Mouse (Mus musculus) adrenal gland, postnatal 10 days (tissue): ENCODE measurements around the gene Rala. TPM values are rescaled to one million over a fixed set of nuclear protein-coding genes. Genes with fewer than 3 reads are reported as not detected.

ENCODE experiments used
- DNase-seq: peaks from one replicate; pipeline ENCODE4 v3.0.0; 2021; ENCODE audit warnings: mixed read lengths
- total RNA-seq, 2 experiments: library from RNA; stranded (reverse); gene quantifications; 2 replicates each; pipeline ENCODE4 v1.2.3; 2021

The Rala gene
- total RNA-seq, 2 experiments from 2014 or later, result 60.0 to 65.6 TPM

- DNase-seq, result no peak
Measured at GRCm38 (mm10) chr13:17884211-17884610, 59.8 kb downstream of the Rala start.

GRCm38 (mm10) chr13:17879061-17879460 is 65.0 kb downstream of the Rala start:
- no peak for DNase-seq

- DNase-seq, result no peak
Measured at GRCm38 (mm10) chr13:17866741-17867140, 77.3 kb downstream of the Rala start.

GRCm38 (mm10) chr13:17860536-17860935 is 83.5 kb downstream of the Rala start:
- no peak for DNase-seq

GRCm38 (mm10) chr13:17859365-17860033 is 84.5 kb downstream of the Rala start:
- DNase-seq, result no peak

DNA sequence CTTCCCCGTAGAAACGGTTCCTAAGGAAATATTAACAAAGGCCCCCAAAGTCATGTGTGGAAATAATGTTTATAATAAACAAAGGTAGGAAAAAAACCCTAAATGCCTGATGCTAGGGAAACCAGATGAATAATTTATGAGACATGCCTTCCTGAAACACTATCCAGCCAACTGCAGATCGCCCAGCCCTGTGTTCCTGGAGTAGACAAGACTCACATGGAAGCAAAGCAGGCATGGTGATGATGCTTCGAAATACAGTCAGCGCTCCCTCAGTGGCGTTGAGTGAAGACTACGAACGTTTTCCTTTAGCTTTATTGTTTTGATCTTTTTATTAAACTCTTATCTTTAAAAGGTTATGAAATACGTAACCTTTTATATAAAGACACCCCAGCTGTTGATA is 87.0 kb downstream of the Rala start:
- DNase-seq, result no peak

DNA sequence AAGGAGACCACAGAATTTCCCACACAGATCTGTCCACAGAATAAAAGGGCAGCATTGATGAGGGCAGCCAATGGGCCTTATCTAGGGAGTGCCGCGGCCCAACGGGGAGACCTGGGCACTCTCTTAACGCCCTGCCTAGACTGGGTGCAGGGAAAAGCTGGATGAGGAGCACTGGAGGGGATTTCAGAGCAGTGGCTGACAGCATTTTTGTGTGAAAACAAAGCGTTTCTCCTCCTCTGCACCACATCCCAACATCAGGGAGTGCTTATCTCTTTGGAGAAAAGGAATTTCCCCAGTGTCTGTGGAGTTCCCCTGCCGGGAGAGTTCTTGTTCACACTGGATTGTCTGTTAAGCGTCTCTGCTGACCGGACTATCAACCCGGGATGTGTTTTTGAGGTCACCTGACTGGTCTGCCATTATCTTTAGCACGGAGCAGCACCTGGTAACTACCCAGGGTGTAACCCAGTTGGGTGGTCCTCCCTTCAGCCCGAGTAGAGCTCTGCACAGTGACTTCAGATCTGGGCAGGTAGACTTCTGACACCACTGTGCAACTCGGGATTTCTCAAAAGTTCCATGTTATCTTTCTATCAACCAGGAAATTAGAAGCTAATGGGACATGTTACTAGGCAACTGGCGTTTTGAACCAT is 88.4 kb downstream of the Rala start:
- DNase-seq, result no peak

DNA sequence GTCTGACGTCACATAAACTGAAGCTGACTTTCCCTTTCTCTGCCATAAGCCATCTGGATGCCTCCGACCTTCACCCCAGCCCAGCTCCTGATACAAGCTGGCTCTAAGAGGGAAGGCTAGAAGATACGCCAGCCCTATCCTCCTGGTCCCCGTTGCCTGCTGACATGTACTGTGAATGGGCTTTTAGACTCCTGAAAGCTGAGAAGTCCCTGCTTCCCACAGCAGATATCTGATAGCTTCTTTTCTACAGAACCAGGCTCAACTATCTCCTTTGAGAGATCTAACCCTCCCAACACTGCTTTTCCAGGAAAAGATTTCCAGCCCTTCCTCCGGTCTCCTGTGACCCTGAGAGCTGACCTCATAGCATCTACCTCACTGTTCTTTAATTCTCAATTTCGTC is 89.3 kb downstream of the Rala start:
- no peak for DNase-seq

DNA sequence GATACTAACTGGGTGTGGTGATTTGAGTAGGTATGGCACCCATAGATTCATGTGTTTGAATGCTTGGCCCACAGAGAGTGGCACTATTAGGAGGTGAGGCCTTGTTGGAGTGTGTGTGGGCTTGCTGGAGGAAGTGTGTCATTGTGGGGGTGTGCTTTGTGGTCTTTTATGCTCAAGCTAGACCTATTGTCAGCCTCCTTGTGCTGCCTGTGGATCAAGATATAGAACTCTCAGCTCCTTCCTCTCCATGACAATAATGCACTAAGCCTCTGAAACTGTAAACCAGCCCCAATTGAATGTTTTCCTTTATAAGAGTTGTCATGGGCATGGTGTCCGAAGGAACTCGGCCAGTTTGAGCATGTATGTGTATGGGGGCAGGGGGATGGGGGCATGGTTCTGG is 100.7 kb downstream of the Rala start:
- DNase-seq, result no peak

DNA sequence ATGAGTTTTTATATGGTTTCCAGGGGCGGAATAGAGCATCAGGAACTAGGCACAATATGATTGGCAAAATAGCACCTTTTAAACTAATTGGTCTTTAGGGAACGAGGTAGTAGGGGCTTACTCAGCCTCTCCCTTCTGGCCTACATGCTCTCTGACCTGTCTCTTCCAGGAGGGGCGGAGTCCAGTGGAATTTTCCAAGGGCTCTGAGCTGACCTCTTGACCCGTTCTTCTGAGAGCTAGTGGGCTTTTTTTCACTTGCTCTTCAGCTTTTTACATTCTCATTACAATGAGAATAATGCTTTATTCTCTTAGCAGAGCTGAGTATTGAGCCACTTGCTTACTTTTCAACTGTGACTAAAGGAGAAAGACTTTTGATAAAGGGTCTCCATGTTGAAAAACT is 101.3 kb downstream of the Rala start:
- no peak for DNase-seq

GRCm38 (mm10) chr13:17839137-17839536 is 104.9 kb downstream of the Rala start:
- DNase-seq, result no peak

GRCm38 (mm10) chr13:17838484-17838851 is 105.6 kb downstream of the Rala start:
- peak; percentile 75 for DNase-seq

- DNase-seq, result peak; percentile 59
Measured at GRCm38 (mm10) chr13:17837610-17838483, 106.2 kb downstream of the Rala start.

DNA sequence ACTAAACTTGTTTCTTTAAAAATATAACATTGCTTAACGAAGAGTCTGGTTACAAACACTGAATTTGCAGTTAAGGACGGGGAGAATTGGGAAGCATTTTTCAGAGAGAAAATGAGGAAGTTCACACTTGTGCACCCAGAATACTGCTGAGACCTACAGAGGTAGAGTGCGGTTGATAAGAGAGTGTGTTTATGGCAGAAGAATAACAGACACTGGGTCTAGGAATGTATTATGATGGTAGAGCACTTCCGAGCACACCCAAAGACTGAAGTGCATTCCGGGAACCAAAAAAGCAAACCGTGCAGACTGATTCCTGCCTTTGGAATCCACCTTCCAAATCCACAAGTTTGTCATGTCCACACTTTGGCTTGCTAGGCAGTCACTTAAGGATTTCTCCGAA is 107.2 kb downstream of the Rala start:
- DNase-seq, result no peak

GRCm38 (mm10) chr13:17832940-17833339 is 111.1 kb downstream of the Rala start:
- DNase-seq, result no peak

Other genes with a start within 250 kb of the Rala start
- gene Mplkip, start 249.0 kb downstream of the Rala start, total RNA-seq, result 10 to 100 TPM; 23.2 to 24.3 TPM
- gene Sugct, start 248.7 kb downstream of the Rala start, total RNA-seq, result 1 to 10 TPM; 6.5 TPM
- 10 to 100 TPM; 49.0 to 50.1 TPM for gene Cdk13, start 139.1 kb downstream of the Rala start, total RNA-seq
- 10 to 100 TPM; 21.7 to 22.6 TPM for gene Yae1d1, start 49.1 kb upstream of the Rala start, total RNA-seq